Mouse (Mus musculus) stomach, embryonic 16.5 days (tissue): ENCODE measurements around the gene Prpf3. TPM values are rescaled to one million over a fixed set of nuclear protein-coding genes. Genes with fewer than 3 reads are reported as not detected.

ENCODE experiments used
- ATAC-seq: fragments of 200-750 bp; cut with Nextera tagmentation; 2 replicates; pipeline ENCODE4 v1.8.0; 2017; ENCODE audit warnings: moderate number of reproducible peaks, moderate TSS enrichment; ENCODE audit not compliant: insufficient read depth, low FRiP score
- H3K27ac ChIP-seq: fragments of 300-500 bp; sonication (generic); 2 replicates; pipeline ENCODE4 v1.5.1; 2014; ENCODE audit warnings: low read length
- H3K27me3 ChIP-seq: fragments of 300-500 bp; sonication (generic); 2 replicates; pipeline ENCODE4 v1.6.1; 2014; ENCODE audit warnings: low read length, control low read depth, mixed read lengths; ENCODE audit not compliant: control insufficient read depth, insufficient read depth
- H3K36me3 ChIP-seq: fragments of 300-500 bp; sonication (generic); 2 replicates; pipeline ENCODE4 v1.6.1; 2014; ENCODE audit warnings: low read length; ENCODE audit not compliant: control insufficient read depth, insufficient read depth
- H3K4me1 ChIP-seq: fragments of 300-500 bp; sonication (generic); 2 replicates; pipeline ENCODE4 v1.6.1; 2014; ENCODE audit warnings: low read length, control low read depth, mixed read lengths; ENCODE audit not compliant: control insufficient read depth, insufficient read depth
- H3K4me2 ChIP-seq: fragments of 300-500 bp; sonication (generic); 2 replicates; pipeline ENCODE4 v1.6.1; 2014; ENCODE audit warnings: low read depth, low read length, mixed read lengths
- H3K4me3 ChIP-seq: fragments of 300-500 bp; sonication (generic); replicated peaks from 2 replicates; pipeline ENCODE4 v1.5.1; 2014; ENCODE audit warnings: mild to moderate bottlenecking, low read length
- H3K9ac ChIP-seq: fragments of 300-500 bp; sonication (generic); 2 replicates; pipeline ENCODE4 v1.6.1; 2014; ENCODE audit warnings: low read length
- H3K9me3 ChIP-seq: fragments of 300-500 bp; sonication (generic); replicated peaks from 2 replicates; pipeline ENCODE4 v1.6.1; 2016; ENCODE audit warnings: low read length, control low read depth; ENCODE audit not compliant: control insufficient read depth
- WGBS: fragments of 180-500 bp; shearing (Covaris S2); extraction: QIAGEN DNeasy Blood & Tissue Kit; methylation state at CpG from one replicate; pipeline ENCODE4 v1.1.7; 2014; 5-methylcytosine and 5-hydroxymethylcytosine counted together
- polyA plus RNA-seq: library from polyadenylated mRNA; unstranded; fragments of >200 nt; fragmentation: Nextera tagmentation; extraction: Ambion mirVana; gene quantifications from 2 replicates; pipeline ENCODE4 v1.2.1, GENCODE M21; 2015

The Prpf3 gene
- polyA plus RNA-seq, 1 experiment from 2014 or later = 41.1 TPM

DNA sequence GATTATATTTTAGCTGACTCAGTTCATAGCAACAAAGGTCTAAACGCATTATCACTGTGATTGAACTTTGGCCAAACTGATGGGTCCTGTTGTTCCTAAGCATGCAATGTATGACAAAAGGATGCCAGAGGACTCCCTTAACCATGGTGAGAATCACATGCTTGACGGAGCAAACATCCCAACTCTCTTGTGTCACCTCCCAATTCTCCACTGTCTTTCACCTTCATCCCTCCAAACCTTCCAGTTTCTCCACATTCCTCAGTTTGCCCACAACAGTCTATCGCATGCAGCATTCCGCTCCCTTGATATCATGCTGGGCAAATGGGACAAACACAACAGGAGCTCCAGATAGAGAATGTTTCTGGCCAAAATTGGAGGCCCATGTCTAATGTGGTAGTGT lies 70.2 kb downstream of the Prpf3 start:
- Histone ChIP-seq H3K9me3 (no peaks in the 10 kb centered on the region), H3K4me3 (no peak overlapping the region), H3K4me1 (no peaks in the 10 kb centered on the region), H3K9ac (no peak overlapping the region), H3K4me2 (no peak overlapping the region), H3K36me3 (0 out of 2 replicates have a peak, but pooled peaks cover 20% of the 10 kb centered on the region), H3K27me3 (no peaks in the 10 kb centered on the region), H3K27ac (no peak overlapping the region)
- no peak for ATAC-seq
- 89% methylated on average over 4 of the region's 4 CpGs for WGBS

Other genes starting within 250 kb of the Prpf3 start
- gene Ensa, start 230.9 kb downstream of the Prpf3 start, polyA plus RNA-seq = 70.3 and 73.0 TPM in 2 replicates
- 16.5 and 20.5 TPM in 2 replicates for gene Mcl1, start 197.1 kb downstream of the Prpf3 start, polyA plus RNA-seq
- 13.3 and 20.5 TPM in 2 replicates for gene Adamtsl4, start 168.0 kb downstream of the Prpf3 start, polyA plus RNA-seq
- gene Ecm1, start 116.3 kb downstream of the Prpf3 start, polyA plus RNA-seq = 110 and 228 TPM in 2 replicates
- 48.1 and 52.1 TPM in 2 replicates for gene Tars2, start 95.7 kb downstream of the Prpf3 start, polyA plus RNA-seq
- gene Rprd2, start 37.0 kb downstream of the Prpf3 start, polyA plus RNA-seq = 18.8 and 20.3 TPM in 2 replicates
- gene Mrps21, start 15.6 kb upstream of the Prpf3 start, polyA plus RNA-seq = 290 and 321 TPM in 2 replicates
- 3.8 and 5.2 TPM in 2 replicates for gene Ciart, start 26.4 kb upstream of the Prpf3 start, polyA plus RNA-seq
- gene BC028528, start 36.1 kb upstream of the Prpf3 start, polyA plus RNA-seq = 28.8 and 30.0 TPM in 2 replicates
- 33.9 and 34.6 TPM in 2 replicates for gene Aph1a, start 38.1 kb upstream of the Prpf3 start, polyA plus RNA-seq
- 2.4 and 2.9 TPM in 2 replicates for gene Car14, start 48.8 kb upstream of the Prpf3 start, polyA plus RNA-seq
- gene Anp32e, start 73.4 kb upstream of the Prpf3 start, polyA plus RNA-seq = 156 and 167 TPM in 2 replicates
- 20.6 and 25.7 TPM in 2 replicates for gene Plekho1, start 140.1 kb upstream of the Prpf3 start, polyA plus RNA-seq
- gene Vps45, start 202.6 kb upstream of the Prpf3 start, polyA plus RNA-seq = 31.7 and 39.6 TPM in 2 replicates
- 11.8 and 13.1 TPM in 2 replicates for gene Otud7b, start 248.6 kb upstream of the Prpf3 start, polyA plus RNA-seq